Mouse (Mus musculus) brain, embryonic 14.5 days (tissue): ENCODE measurements around the gene Igsf9.

Experiments used
- CTCF ChIP-seq: fragments of 200-500 bp; IDR thresholded peaks from 2 replicates; pipeline ENCODE4 v1.5.1; 2012; ENCODE audit warnings: inconsistent platforms, mild to moderate bottlenecking, moderate library complexity, borderline replicate concordance; ENCODE audit not compliant: insufficient read depth, insufficient read length; ENCODE audit errors: extremely low read depth
- POLR2A ChIP-seq: fragments of 200-500 bp; IDR thresholded peaks from 2 replicates; pipeline ENCODE4 v1.6.1; 2012; ENCODE audit warnings: mild to moderate bottlenecking, inconsistent platforms, borderline replicate concordance; ENCODE audit not compliant: poor library complexity, insufficient read depth, insufficient read length, severe bottlenecking; ENCODE audit errors: extremely low read depth

DNA sequence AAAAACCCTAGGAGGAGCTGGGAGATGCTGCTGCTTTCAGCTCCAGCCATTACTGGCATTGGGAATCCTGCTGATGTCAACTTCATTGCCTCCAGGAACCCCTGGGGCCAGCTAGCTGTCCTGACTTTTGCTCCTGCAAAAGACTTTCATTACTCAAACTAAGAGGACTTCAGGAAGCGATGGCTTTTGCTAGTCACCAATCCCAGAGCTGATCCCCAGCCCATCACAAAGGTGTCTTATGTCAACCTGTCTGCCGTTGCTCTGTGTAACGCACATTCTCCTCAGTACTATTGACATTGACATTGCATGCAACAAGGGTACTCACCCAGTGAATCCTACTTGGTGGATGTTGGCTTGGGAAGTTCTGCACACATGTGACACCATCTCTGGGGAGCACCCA is 7.4 kb upstream of the Igsf9 start:
- TF ChIP-seq POLR2A (no peak), CTCF (no peak)
